Mouse (Mus musculus): Measurements from ENCODE around the gene Ctnna3. TPM values are rescaled to one million over a fixed set of nuclear protein-coding genes. Genes with fewer than 3 reads are reported as not detected.

Ctnna3 gene
- polyA plus RNA-seq, 1 experiment from 2014 or later, result 0.41 TPM

DNA sequence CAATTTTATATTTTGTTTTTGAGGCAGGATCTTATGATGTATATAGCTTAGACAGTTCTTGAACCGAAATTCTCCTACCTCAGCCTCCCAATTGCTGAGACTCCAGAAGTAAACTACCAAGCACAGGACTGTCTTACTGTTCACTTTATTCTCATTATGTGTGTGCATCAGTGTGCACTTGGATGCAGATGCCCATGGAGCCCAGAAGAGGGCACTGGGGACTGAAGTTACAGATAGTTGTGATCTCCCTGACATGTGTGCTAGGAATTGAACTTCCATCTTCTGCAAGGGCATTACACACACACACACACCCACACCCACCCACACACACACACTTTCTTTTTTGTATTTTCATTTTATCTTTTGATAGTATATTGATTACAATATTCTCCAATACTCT, 666.6 kb downstream of the Ctnna3 start:
- ATAC-seq, result no peak
- Histone ChIP-seq H3K9ac (ENCODE audit: low read length) (no peak overlapping the region), H3K9me3 (replicated peaks; ENCODE audit: control insufficient read depth, low read length) (no peaks in the 10 kb centered on the region), H3K4me1 (ENCODE audit: control insufficient read depth, insufficient read depth, low read length) (no peaks in the 10 kb centered on the region), H3K4me3 (ENCODE audit: low read depth, low read length) (no peak overlapping the region), H3K27me3 (replicated peaks; ENCODE audit: control insufficient read depth, insufficient read depth, low read length) (no peaks in the 10 kb centered on the region), H3K36me3 (ENCODE audit: control insufficient read depth, insufficient read depth, low read length) (no peaks in the 10 kb centered on the region), H3K27ac (ENCODE audit: low read depth, low read length) (no peak overlapping the region), H3K4me2 (ENCODE audit: low read length) (no peak overlapping the region)
- 94% methylated on average over 1 of the region's 1 CpGs for WGBS
- no peak for DNase-seq (ENCODE audit: low spot score)

- H3K36me3 ChIP-seq (ENCODE audit: control insufficient read depth, insufficient read depth, low read length), result no peaks in the 10 kb centered on the region
- no peaks in the 10 kb centered on the region for H3K9me3 ChIP-seq (replicated peaks; ENCODE audit: control insufficient read depth, low read length)
- H3K4me3 ChIP-seq (ENCODE audit: low read depth, low read length), result no peak overlapping the region
- DNase-seq (ENCODE audit: low spot score) (no peak), ATAC-seq (no peak)
- H3K4me1 ChIP-seq (ENCODE audit: control insufficient read depth, insufficient read depth, low read length), result peaks cover 3% of the 10 kb centered on the region; the same call in 1 of the 2 replicates
- H3K27ac ChIP-seq (ENCODE audit: low read depth, low read length), result no peak overlapping the region
- no peak overlapping the region for H3K4me2 ChIP-seq (ENCODE audit: low read length)
- no peak overlapping the region for H3K9ac ChIP-seq (ENCODE audit: low read length)
- WGBS, result 96% methylated on average over 11 of the region's 11 CpGs
- H3K27me3 ChIP-seq (replicated peaks; ENCODE audit: control insufficient read depth, insufficient read depth, low read length), result no peaks in the 10 kb centered on the region
Measured at GRCm38 (mm10) chr10:64115246-64115645, 685.3 kb downstream of the Ctnna3 start.

- Histone ChIP-seq H3K9me3 (replicated peaks; ENCODE audit: control insufficient read depth, low read length) (no peaks in the 10 kb centered on the region), H3K9ac (ENCODE audit: low read length) (no peak overlapping the region), H3K4me3 (ENCODE audit: low read depth, low read length) (no peak overlapping the region), H3K4me2 (ENCODE audit: low read length) (no peak overlapping the region), H3K27ac (ENCODE audit: low read depth, low read length) (no peak overlapping the region), H3K36me3 (ENCODE audit: control insufficient read depth, insufficient read depth, low read length) (no peaks in the 10 kb centered on the region), H3K27me3 (replicated peaks; ENCODE audit: control insufficient read depth, insufficient read depth, low read length) (no peaks in the 10 kb centered on the region), H3K4me1 (ENCODE audit: control insufficient read depth, insufficient read depth, low read length) (peaks cover 3% of the 10 kb centered on the region; the same call in 1 of the 2 replicates)
- ATAC-seq, result no peak
- DNase-seq (ENCODE audit: low spot score), result no peak
- WGBS, result 91% methylated on average over 3 of the region's 3 CpGs
Measured at GRCm38 (mm10) chr10:64118833-64119232, 688.9 kb downstream of the Ctnna3 start.

DNA sequence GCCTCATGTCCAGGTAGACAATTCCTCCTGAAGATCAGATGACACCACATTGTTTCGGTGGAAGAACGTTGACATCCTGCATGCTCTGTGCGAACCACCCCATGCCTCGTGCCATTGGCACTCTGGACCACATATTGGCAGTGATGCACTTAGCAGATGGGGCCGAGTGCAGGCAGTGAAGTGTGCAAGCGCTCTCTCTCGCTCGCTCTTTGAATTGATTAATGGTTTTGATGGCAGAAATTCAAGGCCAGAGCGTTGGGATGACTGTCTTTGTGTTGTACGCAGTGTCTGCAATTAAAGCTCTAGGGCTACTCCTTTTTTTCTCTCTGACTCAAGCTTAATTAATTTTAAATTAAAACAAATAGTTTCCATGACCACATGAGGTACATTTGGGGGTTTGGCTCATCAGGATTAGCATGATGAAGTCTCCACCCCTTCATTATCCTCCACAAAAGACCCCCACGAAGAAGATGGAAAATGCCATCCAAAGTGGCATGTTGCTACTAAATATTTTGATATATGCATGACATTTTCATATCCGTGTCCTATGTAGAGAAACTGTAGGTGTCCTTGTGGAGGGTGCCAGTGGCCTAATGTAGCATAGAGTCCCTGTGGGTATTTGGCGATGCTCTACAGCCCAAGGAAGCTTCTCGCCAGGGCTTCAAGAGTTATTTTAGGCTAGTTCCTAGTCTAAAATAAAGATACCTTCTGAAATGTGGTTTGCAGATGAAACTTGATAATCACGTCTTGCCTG, 700.7 kb downstream of the Ctnna3 start:
- H3K9ac ChIP-seq (ENCODE audit: low read length), result no peak overlapping the region
- peak; percentile 89 for ATAC-seq
- H3K27me3 ChIP-seq (replicated peaks; ENCODE audit: control insufficient read depth, insufficient read depth, low read length), result no peaks in the 10 kb centered on the region
- peak; percentile 86 for DNase-seq (ENCODE audit: low spot score)
- WGBS, result 41% methylated on average over 15 of the region's 15 CpGs
- no peak overlapping the region for H3K4me3 ChIP-seq (ENCODE audit: low read depth, low read length)
- no peak overlapping the region for H3K27ac ChIP-seq (ENCODE audit: low read depth, low read length)
- no peaks in the 10 kb centered on the region for H3K9me3 ChIP-seq (replicated peaks; ENCODE audit: control insufficient read depth, low read length)
- H3K36me3 ChIP-seq (ENCODE audit: control insufficient read depth, insufficient read depth, low read length), result no peaks in the 10 kb centered on the region
- H3K4me1 ChIP-seq (ENCODE audit: control insufficient read depth, insufficient read depth, low read length), result no peaks in the 10 kb centered on the region
- H3K4me2 ChIP-seq (ENCODE audit: low read length), result no peak overlapping the region

DNA sequence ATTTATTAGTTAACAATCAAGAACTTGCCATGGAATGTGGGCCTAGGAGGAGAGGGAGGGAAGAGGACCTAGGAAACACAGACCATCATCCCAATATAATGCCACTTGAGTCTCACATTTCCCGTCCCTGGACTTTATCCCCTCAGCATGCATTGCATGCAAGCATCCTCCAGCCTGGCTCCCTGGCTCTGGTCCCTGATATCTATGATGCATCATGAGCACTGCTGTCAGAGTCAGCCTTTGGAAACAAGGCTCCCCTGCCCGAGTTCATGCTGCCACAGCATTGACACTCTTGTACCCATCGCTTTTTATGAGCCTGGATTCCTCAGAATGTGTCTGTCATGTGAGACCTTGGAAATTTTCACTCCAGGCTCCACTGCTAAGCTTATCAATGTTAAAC, 703.6 kb downstream of the Ctnna3 start:
- no peaks in the 10 kb centered on the region for H3K27me3 ChIP-seq (replicated peaks; ENCODE audit: control insufficient read depth, insufficient read depth, low read length)
- no peak overlapping the region for H3K4me3 ChIP-seq (ENCODE audit: low read depth, low read length)
- no peaks in the 10 kb centered on the region for H3K4me1 ChIP-seq (ENCODE audit: control insufficient read depth, insufficient read depth, low read length)
- H3K36me3 ChIP-seq (ENCODE audit: control insufficient read depth, insufficient read depth, low read length), result no peaks in the 10 kb centered on the region
- ATAC-seq, result no peak
- H3K4me2 ChIP-seq (ENCODE audit: low read length), result no peak overlapping the region
- no peak for DNase-seq (ENCODE audit: low spot score)
- H3K9ac ChIP-seq (ENCODE audit: low read length), result no peak overlapping the region
- H3K9me3 ChIP-seq (replicated peaks; ENCODE audit: control insufficient read depth, low read length), result no peaks in the 10 kb centered on the region
- 79% methylated on average over 3 of the region's 3 CpGs for WGBS
- no peak overlapping the region for H3K27ac ChIP-seq (ENCODE audit: low read depth, low read length)

GRCm38 (mm10) chr10:64135481-64135880, 705.6 kb downstream of the Ctnna3 start:
- no peaks in the 10 kb centered on the region for H3K27me3 ChIP-seq (replicated peaks; ENCODE audit: control insufficient read depth, insufficient read depth, low read length)
- ATAC-seq (no peak), DNase-seq (ENCODE audit: low spot score) (peak; percentile 33)
- H3K9me3 ChIP-seq (replicated peaks; ENCODE audit: control insufficient read depth, low read length), result no peaks in the 10 kb centered on the region
- H3K27ac ChIP-seq (ENCODE audit: low read depth, low read length), result no peak overlapping the region
- no peaks in the 10 kb centered on the region for H3K36me3 ChIP-seq (ENCODE audit: control insufficient read depth, insufficient read depth, low read length)
- no peak overlapping the region for H3K4me3 ChIP-seq (ENCODE audit: low read depth, low read length)
- WGBS, result 14% methylated on average over 7 of the region's 7 CpGs
- no peak overlapping the region for H3K4me2 ChIP-seq (ENCODE audit: low read length)
- no peak overlapping the region for H3K9ac ChIP-seq (ENCODE audit: low read length)
- no peaks in the 10 kb centered on the region for H3K4me1 ChIP-seq (ENCODE audit: control insufficient read depth, insufficient read depth, low read length)

DNA sequence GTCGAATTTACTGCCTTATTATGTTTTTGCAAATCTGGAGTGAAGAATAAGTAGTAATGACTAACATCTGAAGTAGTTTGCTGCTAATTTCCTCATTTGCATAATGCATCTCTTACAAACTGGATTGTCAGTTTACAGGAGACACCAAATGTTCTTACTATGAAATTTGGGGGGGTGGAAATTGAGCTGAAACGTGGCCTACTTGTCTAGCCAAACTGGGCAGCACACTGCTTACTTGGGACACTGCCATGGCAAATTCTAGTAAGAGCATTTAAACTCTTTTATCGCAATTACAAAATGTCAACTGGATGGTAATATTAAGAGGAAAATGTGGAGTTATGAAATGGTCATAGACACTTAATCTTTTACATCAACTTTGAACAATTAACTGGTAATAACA, 716.6 kb downstream of the Ctnna3 start:
- Histone ChIP-seq H3K36me3 (ENCODE audit: control insufficient read depth, insufficient read depth, low read length) (no peaks in the 10 kb centered on the region), H3K4me3 (ENCODE audit: low read depth, low read length) (no peak overlapping the region), H3K4me2 (ENCODE audit: low read length) (no peak overlapping the region), H3K27me3 (replicated peaks; ENCODE audit: control insufficient read depth, insufficient read depth, low read length) (no peaks in the 10 kb centered on the region), H3K9ac (ENCODE audit: low read length) (no peak overlapping the region), H3K9me3 (replicated peaks; ENCODE audit: control insufficient read depth, low read length) (no peaks in the 10 kb centered on the region), H3K4me1 (ENCODE audit: control insufficient read depth, insufficient read depth, low read length) (no peaks in the 10 kb centered on the region; the same call in 1 of the 2 replicates), H3K27ac (ENCODE audit: low read depth, low read length) (no peak overlapping the region)
- DNase-seq (ENCODE audit: low spot score) (peak; percentile 40), ATAC-seq (0 out of 2 replicates have a peak, but pooled peaks have one; percentile 20)
- 66% methylated on average over 3 of the region's 3 CpGs for WGBS

- Histone ChIP-seq H3K9ac (ENCODE audit: low read length) (no peak overlapping the region), H3K27me3 (replicated peaks; ENCODE audit: control insufficient read depth, insufficient read depth, low read length) (no peaks in the 10 kb centered on the region), H3K4me3 (ENCODE audit: low read depth, low read length) (no peak overlapping the region), H3K36me3 (ENCODE audit: control insufficient read depth, insufficient read depth, low read length) (no peaks in the 10 kb centered on the region), H3K4me1 (ENCODE audit: control insufficient read depth, insufficient read depth, low read length) (no peaks in the 10 kb centered on the region), H3K9me3 (replicated peaks; ENCODE audit: control insufficient read depth, low read length) (no peaks in the 10 kb centered on the region), H3K4me2 (ENCODE audit: low read length) (no peak overlapping the region), H3K27ac (ENCODE audit: low read depth, low read length) (no peak overlapping the region)
- DNase-seq (ENCODE audit: low spot score) (no peak), ATAC-seq (no peak)
- WGBS, result 95% methylated on average over 13 of the region's 13 CpGs
Measured at GRCm38 (mm10) chr10:64181696-64182095, 751.8 kb downstream of the Ctnna3 start.

DNA sequence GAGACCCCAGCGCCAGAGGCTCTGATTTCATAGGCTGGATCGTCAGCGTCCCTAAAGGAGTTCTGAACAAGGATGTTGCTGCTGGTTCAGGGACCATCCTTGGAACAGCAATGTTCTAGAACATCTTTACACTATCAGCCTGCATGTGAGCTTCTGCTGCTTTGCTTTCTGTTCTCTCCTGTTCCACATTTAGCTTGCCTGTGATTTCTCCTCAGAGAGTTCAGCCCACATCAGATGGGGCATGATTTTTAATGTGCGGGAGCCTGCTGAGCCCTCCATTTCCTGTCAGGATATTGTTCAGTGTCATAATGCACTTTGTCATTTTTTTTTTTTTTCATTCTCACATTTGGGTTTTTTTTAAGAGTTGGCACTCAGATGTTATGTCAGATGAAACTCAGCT, 752.8 kb downstream of the Ctnna3 start:
- 94% methylated on average over 4 of the region's 4 CpGs for WGBS
- Histone ChIP-seq H3K4me2 (ENCODE audit: low read length) (no peak overlapping the region), H3K4me1 (ENCODE audit: control insufficient read depth, insufficient read depth, low read length) (no peaks in the 10 kb centered on the region), H3K36me3 (ENCODE audit: control insufficient read depth, insufficient read depth, low read length) (no peaks in the 10 kb centered on the region), H3K27me3 (replicated peaks; ENCODE audit: control insufficient read depth, insufficient read depth, low read length) (no peaks in the 10 kb centered on the region), H3K9me3 (replicated peaks; ENCODE audit: control insufficient read depth, low read length) (no peaks in the 10 kb centered on the region), H3K9ac (ENCODE audit: low read length) (no peak overlapping the region), H3K4me3 (ENCODE audit: low read depth, low read length) (no peak overlapping the region), H3K27ac (ENCODE audit: low read depth, low read length) (no peak overlapping the region)
- DNase-seq (ENCODE audit: low spot score), result no peak
- no peak for ATAC-seq

Measured in forebrain, embryonic 14.5 days (tissue).